Comparison of ENCODE assay signal across 1 mouse cellular context in the genomic region with DNA sequence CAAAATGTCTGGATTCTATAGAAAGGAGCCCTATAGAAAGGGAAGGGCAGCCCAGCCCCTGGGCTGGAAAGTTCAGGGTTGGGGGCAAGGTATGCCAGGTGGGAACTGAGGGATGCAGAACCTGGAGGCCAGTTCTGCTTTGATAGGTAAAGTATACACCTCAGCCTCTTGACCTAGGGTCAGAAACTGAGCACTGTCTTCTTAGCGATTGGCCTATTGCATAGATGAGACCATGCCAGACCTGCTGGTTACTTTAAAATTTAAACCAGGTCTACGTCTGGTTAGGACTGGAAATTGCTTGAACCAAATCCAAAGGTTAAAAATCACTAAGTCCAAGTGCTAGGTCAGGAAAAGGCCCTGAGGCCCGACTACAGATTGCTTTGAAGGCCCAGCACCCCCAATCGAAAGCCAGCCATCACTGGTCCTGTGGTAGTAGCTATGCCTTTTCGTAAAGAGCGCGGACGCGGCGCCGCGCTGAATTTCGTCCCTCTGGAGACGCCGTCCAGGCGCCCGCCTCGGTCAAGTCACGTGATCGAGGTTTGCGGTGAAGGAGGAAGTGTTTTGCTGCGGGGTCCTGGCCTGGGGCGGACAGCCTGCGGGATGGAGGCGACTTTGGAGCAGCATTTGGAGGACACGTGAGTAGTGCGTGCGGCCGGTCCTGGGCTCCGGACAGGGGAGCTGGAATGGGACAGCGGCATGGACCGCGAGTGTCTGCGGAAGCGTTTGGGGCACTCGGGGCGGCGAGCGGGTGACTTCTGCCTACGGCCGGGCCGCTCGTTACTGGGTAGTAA.
TF ChIP-seq lines count a peak whose summit lies in the region.

A gene (plus strand): TSS at position 380 of the 791 bp plus-strand sequence.

TF ChIP-seq in CH12.LX, 34 proteins besides CTCF, POLR2A, EP300 and RAD21 (continued from another document):
- TF ChIP-seq ZMIZ1 (IDR thresholded peaks at IDR 0.05; ENCODE audit: low read depth, low read length): 0 out of 2 replicates have a peak, but pooled peaks have one; percentile 41
- TF ChIP-seq MAX (IDR thresholded peaks at IDR 0.05; ENCODE audit: low read length): peak; percentile 85; the same call in 1 of the 2 replicates
- peak; percentile 70 for TF ChIP-seq NELFE (IDR thresholded peaks at IDR 0.05; ENCODE audit: low read depth, low read length)
- TF ChIP-seq MAFK (IDR thresholded peaks at IDR 0.05; ENCODE audit: insufficient replicate concordance, low read length): no peak
- TF ChIP-seq GABPA (IDR thresholded peaks at IDR 0.05; ENCODE audit: insufficient replicate concordance, low read depth, low read length): no peak
- TF ChIP-seq TBP (conservative IDR thresholded peaks at IDR 0.05; ENCODE audit: low read depth, low read length): no peak
- peak; percentile 77; the same call in 1 of the 2 replicates for TF ChIP-seq KAT2A (IDR thresholded peaks at IDR 0.05; ENCODE audit: insufficient replicate concordance, low read length)
- no peak for TF ChIP-seq CHD1 (IDR thresholded peaks at IDR 0.05; ENCODE audit: low read depth, low read length)
- peak; percentile 95 for TF ChIP-seq BHLHE40 (IDR thresholded peaks at IDR 0.05; ENCODE audit: low read depth, low read length)
- TF ChIP-seq ETS1 (conservative IDR thresholded peaks at IDR 0.05; ENCODE audit: low read depth, low read length): no peak
- TF ChIP-seq UBTF (IDR thresholded peaks at IDR 0.05; ENCODE audit: low read depth, low read length): no peak
- no peak for TF ChIP-seq SMC3 (IDR thresholded peaks at IDR 0.05; ENCODE audit: low read depth, low read length)
- no peak for TF ChIP-seq ZKSCAN1 (IDR thresholded peaks at IDR 0.05; ENCODE audit: borderline replicate concordance, low read depth, low read length)
- peak; percentile 88 for TF ChIP-seq HCFC1 (IDR thresholded peaks at IDR 0.05; ENCODE audit: low read depth, low read length)
- TF ChIP-seq IRF4 (IDR thresholded peaks at IDR 0.05; ENCODE audit: low read depth, low read length): peak; percentile 45; the same call in 1 of the 2 replicates
- peak; percentile 20; the same call in 1 of the 2 replicates for TF ChIP-seq NRF1 (IDR thresholded peaks at IDR 0.05; ENCODE audit: low read depth, low read length)
- peak; percentile 92 for TF ChIP-seq SIN3A (IDR thresholded peaks at IDR 0.05; ENCODE audit: low read length)
- TF ChIP-seq ZC3H11A (IDR thresholded peaks at IDR 0.05; ENCODE audit: low read depth, low read length): no peak
- peak; percentile 44 for TF ChIP-seq MXI1 (IDR thresholded peaks at IDR 0.05; ENCODE audit: low read depth, low read length)
- peak; percentile 67; the same call in 1 of the 2 replicates for TF ChIP-seq TCF12 (IDR thresholded peaks at IDR 0.05; ENCODE audit: low read depth, low read length)
- 0 out of 2 replicates have a peak, but pooled peaks have one; percentile 18 for TF ChIP-seq CHD2 (IDR thresholded peaks at IDR 0.05; ENCODE audit: low read length)
- no peak for TF ChIP-seq POLR2AphosphoS2 (IDR thresholded peaks at IDR 0.05; ENCODE audit: low read depth, low read length)
- TF ChIP-seq RCOR1 (conservative IDR thresholded peaks at IDR 0.05; ENCODE audit: low read depth, low read length): no peak
- 0 out of 2 replicates have a peak, but pooled peaks have one; percentile 52 for TF ChIP-seq E2F4 (IDR thresholded peaks at IDR 0.05; ENCODE audit: insufficient replicate concordance, low read depth, low read length)
- TF ChIP-seq MEF2A (IDR thresholded peaks at IDR 0.05; ENCODE audit: borderline replicate concordance, low read depth, low read length): peak; percentile 63; the same call in 1 of the 2 replicates
- 0 out of 2 replicates have a peak, but pooled peaks have one; percentile 17 for TF ChIP-seq MYC (IDR thresholded peaks at IDR 0.05; ENCODE audit: low read depth, low read length)
- no peak for TF ChIP-seq JUND (conservative IDR thresholded peaks at IDR 0.05; ENCODE audit: low read depth, low read length)
- no peak for TF ChIP-seq PAX5 (IDR thresholded peaks at IDR 0.05; ENCODE audit: low read length)
- TF ChIP-seq USF2 (conservative IDR thresholded peaks at IDR 0.05; ENCODE audit: low read depth, low read length): peak; percentile 95
- TF ChIP-seq ELF1 (IDR thresholded peaks at IDR 0.05; ENCODE audit: low read depth, low read length): peak; percentile 98
- no peak for TF ChIP-seq ZNF384 (IDR thresholded peaks at IDR 0.05; ENCODE audit: low read depth, low read length)
- TF ChIP-seq USF1 (IDR thresholded peaks at IDR 0.05; ENCODE audit: low read depth, low read length): peak; percentile 97
- no peak for TF ChIP-seq MAZ (IDR thresholded peaks at IDR 0.05; ENCODE audit: low read depth, low read length)
TF ChIP-seq in CH12.LX: peak in this region for 18.
